Mouse (Mus musculus): ENCODE data around the gene Tmem247. TPM values are rescaled to one million over a fixed set of nuclear protein-coding genes. Genes with fewer than 3 reads are reported as not detected.
A peak's percentile ranks its signal among the peaks of the same experiment; 100 is the strongest.

Tmem247 gene
- polyA plus RNA-seq, 1 experiment from 2014 or later = not detected

GRCm38 (mm10) chr17:86919729-86920128 lies 2.6 kb downstream of the Tmem247 start:
- Histone ChIP-seq H3K9me3 (no peaks in the 10 kb centered on the region), H3K4me1 (replicated peaks) (no peaks in the 10 kb centered on the region), H3K4me2 (no peak overlapping the region), H3K27ac (replicated peaks) (no peak overlapping the region), H3K4me3 (no peak overlapping the region), H3K36me3 (no peaks in the 10 kb centered on the region), H3K27me3 (no peaks in the 10 kb centered on the region), H3K9ac (no peak overlapping the region)
- no peak for ATAC-seq (ENCODE audit: low FRiP score, low read depth)
- WGBS = 84% methylated on average over 11 of the region's 11 CpGs

GRCm38 (mm10) chr17:86924679-86925078 lies 7.5 kb downstream of the Tmem247 start:
- H3K27ac ChIP-seq (replicated peaks) = peak overlapping the region; percentile 69
- 72% methylated on average over 3 of the region's 3 CpGs for WGBS
- no peak overlapping the region for H3K4me3 ChIP-seq

GRCm38 (mm10) chr17:86926836-86927235 lies 9.7 kb downstream of the Tmem247 start:
- Histone ChIP-seq H3K27ac (replicated peaks) (no peak overlapping the region), H3K4me1 (replicated peaks) (0 out of 2 replicates have a peak, but pooled peaks cover 5% of the 10 kb centered on the region), H3K9me3 (peaks cover 9% of the 10 kb centered on the region; the same call in 1 of the 2 replicates), H3K27me3 (no peaks in the 10 kb centered on the region), H3K4me3 (no peak overlapping the region), H3K36me3 (no peaks in the 10 kb centered on the region), H3K9ac (no peak overlapping the region), H3K4me2 (no peak overlapping the region)
- WGBS = 87% methylated on average over 3 of the region's 3 CpGs
- no peak for ATAC-seq (ENCODE audit: low FRiP score, low read depth)

More at GRCm38 (mm10) chr17:86924679-86925078, 7.5 kb downstream of the Tmem247 start:
- no peak overlapping the region for H3K9ac ChIP-seq
- H3K27me3 ChIP-seq = no peaks in the 10 kb centered on the region
- H3K4me1 ChIP-seq (replicated peaks) = no peaks in the 10 kb centered on the region
- H3K4me2 ChIP-seq = no peak overlapping the region
- ATAC-seq (ENCODE audit: low FRiP score, low read depth) = 0 out of 2 replicates have a peak, but pooled peaks have one; percentile 48
- H3K9me3 ChIP-seq = peaks cover 9% of the 10 kb centered on the region; the same call in 1 of the 2 replicates
- no peaks in the 10 kb centered on the region for H3K36me3 ChIP-seq

- no peak overlapping the region for H3K4me3 ChIP-seq
- H3K36me3 ChIP-seq = no peaks in the 10 kb centered on the region
- ATAC-seq (ENCODE audit: low FRiP score, low read depth) = no peak
- H3K4me2 ChIP-seq = no peak overlapping the region
- no peaks in the 10 kb centered on the region for H3K27me3 ChIP-seq
- no peak overlapping the region; the same call in 1 of the 2 replicates for H3K27ac ChIP-seq (replicated peaks)
- H3K9me3 ChIP-seq = peaks cover 9% of the 10 kb centered on the region; the same call in 1 of the 2 replicates
- H3K9ac ChIP-seq = no peak overlapping the region
- peaks cover 23% of the 10 kb centered on the region for H3K4me1 ChIP-seq (replicated peaks)
- WGBS = 85% methylated on average over 6 of the region's 6 CpGs
Observed at GRCm38 (mm10) chr17:86929355-86929754, 12.2 kb downstream of the Tmem247 start.

- Histone ChIP-seq H3K27ac (replicated peaks) (no peak overlapping the region; the same call in 1 of the 2 replicates), H3K36me3 (no peaks in the 10 kb centered on the region), H3K4me1 (replicated peaks) (peaks cover 23% of the 10 kb centered on the region), H3K27me3 (no peaks in the 10 kb centered on the region), H3K9ac (no peak overlapping the region), H3K4me3 (no peak overlapping the region), H3K9me3 (peaks cover 9% of the 10 kb centered on the region; the same call in 1 of the 2 replicates), H3K4me2 (no peak overlapping the region)
- ATAC-seq (ENCODE audit: low FRiP score, low read depth) = no peak
Observed at GRCm38 (mm10) chr17:86929981-86930380, 12.8 kb downstream of the Tmem247 start.

- Histone ChIP-seq H3K4me2 (peak overlapping the region; percentile 38), H3K9me3 (no peaks in the 10 kb centered on the region), H3K27me3 (no peaks in the 10 kb centered on the region), H3K4me1 (replicated peaks) (peaks cover 32% of the 10 kb centered on the region), H3K9ac (no peak overlapping the region), H3K27ac (replicated peaks) (peak overlapping the region; percentile 73), H3K36me3 (no peaks in the 10 kb centered on the region), H3K4me3 (no peak overlapping the region)
- ATAC-seq (ENCODE audit: low FRiP score, low read depth) = peak; percentile 68
- 21% methylated on average over 5 of the region's 5 CpGs for WGBS
Observed at GRCm38 (mm10) chr17:86932896-86933295, 15.7 kb downstream of the Tmem247 start.

- 61% methylated on average over 2 of the region's 2 CpGs for WGBS
- no peaks in the 10 kb centered on the region for H3K27me3 ChIP-seq
- no peaks in the 10 kb centered on the region for H3K9me3 ChIP-seq
- H3K4me2 ChIP-seq = peak overlapping the region; percentile 61
- no peak overlapping the region for H3K9ac ChIP-seq
- ATAC-seq (ENCODE audit: low FRiP score, low read depth) = 0 out of 2 replicates have a peak, but pooled peaks have one; percentile 4
- H3K27ac ChIP-seq (replicated peaks) = peak overlapping the region; percentile 77
- H3K36me3 ChIP-seq = no peaks in the 10 kb centered on the region
- H3K4me3 ChIP-seq = no peak overlapping the region; the same call in 1 of the 2 replicates
- peaks cover 31% of the 10 kb centered on the region for H3K4me1 ChIP-seq (replicated peaks)
Observed at GRCm38 (mm10) chr17:86937064-86937463, 19.9 kb downstream of the Tmem247 start.

GRCm38 (mm10) chr17:86937497-86938155 lies 20.5 kb downstream of the Tmem247 start:
- Histone ChIP-seq H3K27ac (replicated peaks) (peak overlapping the region; percentile 77), H3K36me3 (no peaks in the 10 kb centered on the region), H3K4me1 (replicated peaks) (peaks cover 25% of the 10 kb centered on the region), H3K4me3 (peak overlapping the region; percentile 40), H3K9ac (peak overlapping the region; percentile 10), H3K9me3 (no peaks in the 10 kb centered on the region), H3K27me3 (no peaks in the 10 kb centered on the region), H3K4me2 (peak overlapping the region; percentile 61)
- peak; percentile 87 for ATAC-seq (ENCODE audit: low FRiP score, low read depth)
- WGBS = 3% methylated on average over 20 of the region's 20 CpGs

- no peak overlapping the region for H3K4me2 ChIP-seq
- H3K36me3 ChIP-seq = no peaks in the 10 kb centered on the region
- H3K9me3 ChIP-seq = no peaks in the 10 kb centered on the region
- H3K4me1 ChIP-seq (replicated peaks) = peaks cover 15% of the 10 kb centered on the region
- WGBS = 54% methylated on average over 7 of the region's 7 CpGs
- no peaks in the 10 kb centered on the region for H3K27me3 ChIP-seq
- H3K4me3 ChIP-seq = no peak overlapping the region
- no peak for ATAC-seq (ENCODE audit: low FRiP score, low read depth)
- no peak overlapping the region for H3K27ac ChIP-seq (replicated peaks)
- no peak overlapping the region for H3K9ac ChIP-seq
Observed at GRCm38 (mm10) chr17:86938683-86939082, 21.5 kb downstream of the Tmem247 start.

- no peak overlapping the region for H3K9ac ChIP-seq
- H3K4me1 ChIP-seq (replicated peaks) = peaks cover 12% of the 10 kb centered on the region
- H3K27me3 ChIP-seq = no peaks in the 10 kb centered on the region
- ATAC-seq (ENCODE audit: low FRiP score, low read depth) = no peak
- H3K27ac ChIP-seq (replicated peaks) = no peak overlapping the region
- no peaks in the 10 kb centered on the region for H3K36me3 ChIP-seq
- H3K4me3 ChIP-seq = no peak overlapping the region
- 73% methylated on average over 6 of the region's 6 CpGs for WGBS
- no peak overlapping the region for H3K4me2 ChIP-seq
- H3K9me3 ChIP-seq = no peaks in the 10 kb centered on the region
Observed at GRCm38 (mm10) chr17:86942112-86942511, 25.0 kb downstream of the Tmem247 start.

GRCm38 (mm10) chr17:86943158-86943557 lies 26.0 kb downstream of the Tmem247 start:
- Histone ChIP-seq H3K36me3 (no peaks in the 10 kb centered on the region), H3K27me3 (no peaks in the 10 kb centered on the region), H3K4me2 (no peak overlapping the region), H3K4me3 (no peak overlapping the region), H3K9ac (no peak overlapping the region), H3K27ac (replicated peaks) (no peak overlapping the region), H3K4me1 (replicated peaks) (peaks cover 3% of the 10 kb centered on the region), H3K9me3 (no peaks in the 10 kb centered on the region)
- 91% methylated on average over 6 of the region's 6 CpGs for WGBS
- no peak for ATAC-seq (ENCODE audit: low FRiP score, low read depth)

GRCm38 (mm10) chr17:86946078-86946477 lies 28.9 kb downstream of the Tmem247 start:
- H3K9me3 ChIP-seq = no peaks in the 10 kb centered on the region

More at GRCm38 (mm10) chr17:86946078-86946477, 28.9 kb downstream of the Tmem247 start:
- no peak overlapping the region for H3K9ac ChIP-seq
- H3K4me1 ChIP-seq (replicated peaks) = peaks cover 7% of the 10 kb centered on the region; the same call in 1 of the 2 replicates
- no peak for ATAC-seq (ENCODE audit: low FRiP score, low read depth)
- no peaks in the 10 kb centered on the region for H3K27me3 ChIP-seq
- H3K4me2 ChIP-seq = no peak overlapping the region
- H3K4me3 ChIP-seq = no peak overlapping the region
- H3K27ac ChIP-seq (replicated peaks) = no peak overlapping the region
- 58% methylated on average over 4 of the region's 4 CpGs for WGBS
- H3K36me3 ChIP-seq = no peaks in the 10 kb centered on the region
